Mouse (Mus musculus) cortical plate, adult 2 months (tissue): Measurements from ENCODE around the gene Rps7.
A peak's percentile ranks its signal among the peaks of the same experiment; 100 is the strongest.

Experiments
- CTCF ChIP-seq: fragments of 200-500 bp; IDR thresholded peaks from 2 replicates; pipeline ENCODE4 v1.5.1; 2011; ENCODE audit warnings: mild to moderate bottlenecking, control low read depth, low read length; ENCODE audit not compliant: insufficient read depth; ENCODE audit errors: extremely low read depth
- POLR2A ChIP-seq: fragments of 200-500 bp; IDR thresholded peaks from 2 replicates; pipeline ENCODE4 v1.6.1; 2011; ENCODE audit warnings: mild to moderate bottlenecking, low read length, control low read depth; ENCODE audit not compliant: insufficient read depth; ENCODE audit errors: extremely low read depth

- TF ChIP-seq CTCF (peak; percentile 95), POLR2A (no peak)
Measured at GRCm38 (mm10) chr12:28589090-28589868, 46.5 kb downstream of the Rps7 start.
